Mouse (Mus musculus): ENCODE measurements around the gene Tap2. TPM values are rescaled to one million over a fixed set of nuclear protein-coding genes. Genes with fewer than 3 reads are reported as not detected.

The Tap2 gene
- polyA plus RNA-seq, 1 experiment = 10.0 TPM

DNA sequence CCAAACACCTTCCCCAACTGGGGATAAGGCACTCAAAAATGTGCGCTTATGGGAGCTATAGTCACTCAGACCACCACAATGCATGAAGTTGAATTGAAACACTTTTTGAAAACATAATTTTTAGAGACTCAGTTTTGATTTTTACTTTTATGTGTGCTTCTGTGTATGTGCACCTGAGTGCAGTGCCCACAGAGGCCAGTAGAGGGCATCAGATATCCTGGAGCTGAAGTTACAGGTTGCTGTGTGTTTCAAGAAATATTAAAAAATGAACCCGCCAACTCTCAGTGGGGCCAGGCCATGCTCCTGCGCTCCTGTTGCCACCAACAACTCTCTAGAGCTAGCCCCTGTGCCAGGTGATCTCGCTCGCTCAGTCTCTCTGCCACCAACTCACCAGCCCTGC is 30.8 kb upstream of the Tap2 start:
- WGBS = 97% methylated on average over 5 of the region's 5 CpGs
- DNase-seq = no peak
- no peak overlapping the region for H3K27ac ChIP-seq (ENCODE audit: insufficient read depth, low read length)
- no peak for TF ChIP-seq POLR2A (IDR thresholded peaks at IDR 0.05; ENCODE audit: borderline replicate concordance, insufficient read depth, low read length)
- TF ChIP-seq CTCF (IDR thresholded peaks at IDR 0.05; ENCODE audit: borderline replicate concordance, insufficient read depth, low read depth, low read length) = no peak
- no peaks in the 10 kb centered on the region for H3K27me3 ChIP-seq (ENCODE audit: control insufficient read depth, insufficient read depth, low read length)
- H3K4me1 ChIP-seq (ENCODE audit: control insufficient read depth, insufficient read depth, low read length) = no peaks in the 10 kb centered on the region
- H3K4me3 ChIP-seq (replicated peaks; ENCODE audit: insufficient read depth, low read depth, low read length) = no peak overlapping the region

DNA sequence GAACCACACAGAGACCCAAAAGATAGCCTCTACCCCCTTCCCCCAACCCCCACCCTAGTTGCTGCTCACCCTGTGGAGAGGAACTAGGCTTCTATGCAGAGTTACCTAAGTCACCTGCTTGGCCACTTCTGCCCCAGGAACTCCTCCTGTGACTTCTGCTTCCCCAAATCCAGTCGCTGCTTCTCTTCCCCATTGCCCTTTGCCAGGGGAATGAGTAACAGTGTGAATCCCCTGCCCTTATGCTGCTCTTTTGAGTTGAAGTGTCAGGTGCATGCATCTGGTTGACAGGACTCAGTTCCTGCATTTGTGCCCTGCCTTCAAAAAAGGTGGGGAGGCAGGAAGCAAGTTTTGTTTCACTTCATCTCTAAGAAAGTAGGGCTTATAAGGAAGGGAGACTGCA is 29.3 kb upstream of the Tap2 start:
- 57% methylated on average over 1 of the region's 1 CpGs for WGBS
- H3K4me3 ChIP-seq (replicated peaks; ENCODE audit: insufficient read depth, low read depth, low read length) = no peak overlapping the region
- H3K4me1 ChIP-seq (ENCODE audit: control insufficient read depth, insufficient read depth, low read length) = no peaks in the 10 kb centered on the region
- no peak for DNase-seq
- TF ChIP-seq CTCF (IDR thresholded peaks at IDR 0.05; ENCODE audit: borderline replicate concordance, insufficient read depth, low read depth, low read length) (no peak), POLR2A (IDR thresholded peaks at IDR 0.05; ENCODE audit: borderline replicate concordance, insufficient read depth, low read length) (no peak)
- H3K27me3 ChIP-seq (ENCODE audit: control insufficient read depth, insufficient read depth, low read length) = no peaks in the 10 kb centered on the region
- no peak overlapping the region for H3K27ac ChIP-seq (ENCODE audit: insufficient read depth, low read length)

DNA sequence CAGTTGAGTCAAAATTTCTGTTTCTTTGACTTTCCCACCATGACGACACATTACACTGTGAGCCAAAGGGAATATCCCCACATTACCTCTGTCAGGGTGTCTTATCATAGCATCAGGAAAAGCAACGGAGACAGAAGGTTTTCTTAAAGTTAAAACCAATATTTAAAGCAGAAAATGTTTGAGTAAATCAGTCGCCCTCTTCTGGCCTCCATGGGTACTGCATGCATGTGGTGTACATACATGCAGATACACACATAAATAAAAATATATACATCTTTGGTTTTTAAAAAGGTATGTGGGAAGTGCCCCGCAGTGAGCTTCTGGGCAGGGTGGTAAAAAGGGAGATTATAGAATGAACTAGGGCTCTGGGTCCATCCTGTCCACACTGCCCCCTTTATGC is 26.1 kb upstream of the Tap2 start:
- TF ChIP-seq POLR2A (IDR thresholded peaks at IDR 0.05; ENCODE audit: borderline replicate concordance, insufficient read depth, low read length) (no peak), CTCF (IDR thresholded peaks at IDR 0.05; ENCODE audit: borderline replicate concordance, insufficient read depth, low read depth, low read length) (no peak)

DNA sequence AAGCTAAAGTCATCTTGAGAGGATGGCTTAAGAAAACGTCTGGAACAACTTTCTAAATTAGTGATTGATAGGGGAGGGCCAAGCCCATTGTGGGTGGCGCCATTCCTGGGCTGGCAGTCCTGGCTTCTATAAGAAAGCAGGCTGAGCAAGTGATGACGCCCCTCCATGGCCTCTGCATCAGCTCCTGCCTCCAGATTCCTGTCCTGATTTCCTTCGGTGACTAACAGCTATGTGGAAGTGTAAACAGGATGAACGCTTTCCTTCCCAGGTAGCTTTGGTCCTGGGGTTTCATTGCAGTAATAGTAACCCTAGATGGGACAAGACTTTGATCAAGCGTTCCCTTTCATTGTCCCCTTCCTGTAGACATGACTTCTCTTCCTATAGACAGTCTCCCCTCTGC is 24.3 kb upstream of the Tap2 start:
- no peaks in the 10 kb centered on the region for H3K4me1 ChIP-seq (ENCODE audit: control insufficient read depth, insufficient read depth, low read length)
- 66% methylated on average over 6 of the region's 6 CpGs for WGBS
- no peak overlapping the region for H3K4me3 ChIP-seq (replicated peaks; ENCODE audit: insufficient read depth, low read depth, low read length)
- no peak overlapping the region for H3K27ac ChIP-seq (ENCODE audit: insufficient read depth, low read length)
- TF ChIP-seq POLR2A (IDR thresholded peaks at IDR 0.05; ENCODE audit: borderline replicate concordance, insufficient read depth, low read length) = no peak
- TF ChIP-seq CTCF (IDR thresholded peaks at IDR 0.05; ENCODE audit: borderline replicate concordance, insufficient read depth, low read depth, low read length) = no peak
- DNase-seq = no peak
- no peaks in the 10 kb centered on the region for H3K27me3 ChIP-seq (ENCODE audit: control insufficient read depth, insufficient read depth, low read length)

More for the DNA sequence above, 26.1 kb upstream of the Tap2 start:
- no peak for DNase-seq
- Histone ChIP-seq H3K4me1 (ENCODE audit: control insufficient read depth, insufficient read depth, low read length) (no peaks in the 10 kb centered on the region), H3K27ac (ENCODE audit: insufficient read depth, low read length) (no peak overlapping the region), H3K4me3 (replicated peaks; ENCODE audit: insufficient read depth, low read depth, low read length) (no peak overlapping the region), H3K27me3 (ENCODE audit: control insufficient read depth, insufficient read depth, low read length) (no peaks in the 10 kb centered on the region)
- 78% methylated on average over 4 of the region's 4 CpGs for WGBS

DNA sequence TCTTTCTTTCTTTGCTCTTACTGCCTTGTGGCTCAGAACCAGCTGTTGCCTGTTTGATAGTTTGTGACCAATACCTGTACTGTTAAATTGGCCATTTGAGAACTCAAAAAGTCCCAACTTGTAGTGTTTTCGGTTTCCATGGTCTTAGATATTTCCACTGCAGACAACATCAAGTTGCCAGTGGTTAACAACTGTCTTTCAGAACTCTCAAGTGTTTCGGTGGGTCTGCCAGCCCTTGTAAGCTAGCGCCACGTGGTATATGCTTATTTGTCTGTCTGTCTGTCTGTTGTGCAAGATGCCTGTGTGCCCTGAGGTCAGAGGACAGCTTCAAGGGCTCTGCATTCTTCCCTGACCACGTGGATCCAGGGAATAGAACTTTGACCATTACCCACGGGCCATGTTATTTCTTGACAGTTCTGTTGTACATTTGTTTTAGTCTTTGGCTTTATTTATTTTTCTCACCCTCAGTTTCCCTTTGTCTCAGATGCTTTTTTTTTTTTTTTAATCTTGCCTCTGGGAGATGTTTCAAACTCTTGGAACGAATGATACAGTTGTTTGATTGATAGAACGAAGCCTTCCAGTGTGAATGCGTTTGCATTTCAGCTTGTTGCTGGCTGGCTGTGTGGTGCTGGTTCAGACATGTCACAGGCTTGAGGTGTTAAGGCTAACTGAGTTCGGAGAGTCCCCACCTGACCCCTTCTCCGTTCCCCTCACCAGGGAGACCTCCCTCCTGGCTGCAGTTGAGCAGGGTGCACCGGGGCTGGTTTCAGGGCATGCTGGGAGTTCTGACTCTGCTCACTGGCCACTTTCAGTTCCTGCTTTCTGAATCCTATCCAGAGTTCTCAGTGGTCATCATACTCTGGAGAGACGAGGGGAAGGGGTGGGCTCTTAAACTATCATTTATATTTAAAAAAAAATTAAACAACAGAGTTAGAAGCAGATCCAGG is 23.1 kb upstream of the Tap2 start:
- no peak for DNase-seq

DNA sequence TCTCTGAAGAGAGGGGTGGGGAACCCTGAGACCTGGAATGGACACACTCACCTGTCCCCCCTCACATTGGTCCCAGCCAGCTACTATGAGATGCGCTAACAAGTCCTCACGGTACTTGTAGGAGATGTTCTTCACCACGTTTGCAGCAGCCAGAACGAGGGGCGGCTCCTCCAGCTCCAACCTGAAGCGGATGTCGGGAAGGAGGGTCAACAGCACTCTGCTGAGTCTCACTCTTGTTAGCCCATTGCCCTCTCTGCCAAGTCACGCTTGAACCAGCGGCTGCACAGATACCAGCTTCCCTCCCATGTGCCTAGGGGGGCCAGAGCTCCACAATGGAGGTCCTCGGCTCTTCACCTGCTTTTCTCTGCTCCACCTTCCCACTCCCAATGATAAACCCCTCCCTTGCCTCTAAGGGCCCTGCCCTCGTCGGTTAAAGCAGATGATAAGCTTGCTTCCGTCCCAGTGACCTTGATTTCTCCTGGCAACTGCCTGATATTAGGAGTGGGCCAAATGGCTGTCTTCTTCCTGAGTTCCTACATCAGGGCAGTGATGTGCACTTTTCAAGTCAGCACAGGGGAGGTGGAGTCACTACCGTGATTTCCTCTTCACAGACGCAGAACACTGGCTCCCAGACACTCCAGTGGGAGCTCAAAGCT is 19.6 kb upstream of the Tap2 start:
- H3K27ac ChIP-seq (ENCODE audit: insufficient read depth, low read length) = no peak overlapping the region
- H3K4me1 ChIP-seq (ENCODE audit: control insufficient read depth, insufficient read depth, low read length) = no peaks in the 10 kb centered on the region
- 50% methylated on average over 15 of the region's 15 CpGs for WGBS
- H3K4me3 ChIP-seq (replicated peaks; ENCODE audit: insufficient read depth, low read depth, low read length) = no peak overlapping the region
- no peak for DNase-seq
- peaks cover 2% of the 10 kb centered on the region; the same call in 1 of the 2 replicates for H3K27me3 ChIP-seq (ENCODE audit: control insufficient read depth, insufficient read depth, low read length)
- TF ChIP-seq CTCF (IDR thresholded peaks at IDR 0.05; ENCODE audit: borderline replicate concordance, insufficient read depth, low read depth, low read length) = no peak
- no peak for TF ChIP-seq POLR2A (IDR thresholded peaks at IDR 0.05; ENCODE audit: borderline replicate concordance, insufficient read depth, low read length)

More for the DNA sequence above, 23.1 kb upstream of the Tap2 start:
- Histone ChIP-seq H3K27me3 (ENCODE audit: control insufficient read depth, insufficient read depth, low read length) (no peaks in the 10 kb centered on the region), H3K27ac (ENCODE audit: insufficient read depth, low read length) (no peak overlapping the region), H3K4me1 (ENCODE audit: control insufficient read depth, insufficient read depth, low read length) (no peaks in the 10 kb centered on the region), H3K4me3 (replicated peaks; ENCODE audit: insufficient read depth, low read depth, low read length) (no peak overlapping the region)
- WGBS = 66% methylated on average over 13 of the region's 13 CpGs
- TF ChIP-seq CTCF (IDR thresholded peaks at IDR 0.05; ENCODE audit: borderline replicate concordance, insufficient read depth, low read depth, low read length) (no peak), POLR2A (IDR thresholded peaks at IDR 0.05; ENCODE audit: borderline replicate concordance, insufficient read depth, low read length) (no peak)

DNA sequence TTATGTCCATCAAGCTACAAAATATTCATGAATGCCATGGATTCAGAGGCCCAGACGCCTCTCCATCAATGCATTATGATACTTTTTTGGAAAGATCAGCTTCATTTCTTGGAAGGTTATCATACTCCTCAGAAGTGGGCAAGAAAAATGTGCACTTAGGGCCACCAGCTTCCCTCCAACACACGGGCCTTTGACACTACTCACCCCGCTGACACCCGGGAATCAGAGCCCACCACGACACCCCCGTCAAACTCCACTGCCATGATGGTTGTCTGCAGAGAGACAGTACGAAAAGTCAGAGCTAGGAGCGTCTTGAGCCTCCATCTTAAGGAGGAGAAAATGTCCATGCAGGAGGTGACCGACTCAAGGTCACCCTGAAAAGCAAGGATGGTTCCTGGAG is 17.8 kb upstream of the Tap2 start:
- DNase-seq = no peak
- no peak for TF ChIP-seq POLR2A (IDR thresholded peaks at IDR 0.05; ENCODE audit: borderline replicate concordance, insufficient read depth, low read length)
- no peak for TF ChIP-seq CTCF (IDR thresholded peaks at IDR 0.05; ENCODE audit: borderline replicate concordance, insufficient read depth, low read depth, low read length)
- Histone ChIP-seq H3K27me3 (ENCODE audit: control insufficient read depth, insufficient read depth, low read length) (peaks cover 2% of the 10 kb centered on the region; the same call in 1 of the 2 replicates), H3K27ac (ENCODE audit: insufficient read depth, low read length) (no peak overlapping the region), H3K4me1 (ENCODE audit: control insufficient read depth, insufficient read depth, low read length) (no peaks in the 10 kb centered on the region), H3K4me3 (replicated peaks; ENCODE audit: insufficient read depth, low read depth, low read length) (no peak overlapping the region)
- 90% methylated on average over 9 of the region's 9 CpGs for WGBS
